Mouse (Mus musculus): ENCODE results near the gene Smagp. TPM values are rescaled to one million over a fixed set of nuclear protein-coding genes. Genes with fewer than 3 reads are reported as not detected.

The Smagp gene
- polyA plus RNA-seq, 1 experiment from 2014 or later: 9.2 TPM

DNA sequence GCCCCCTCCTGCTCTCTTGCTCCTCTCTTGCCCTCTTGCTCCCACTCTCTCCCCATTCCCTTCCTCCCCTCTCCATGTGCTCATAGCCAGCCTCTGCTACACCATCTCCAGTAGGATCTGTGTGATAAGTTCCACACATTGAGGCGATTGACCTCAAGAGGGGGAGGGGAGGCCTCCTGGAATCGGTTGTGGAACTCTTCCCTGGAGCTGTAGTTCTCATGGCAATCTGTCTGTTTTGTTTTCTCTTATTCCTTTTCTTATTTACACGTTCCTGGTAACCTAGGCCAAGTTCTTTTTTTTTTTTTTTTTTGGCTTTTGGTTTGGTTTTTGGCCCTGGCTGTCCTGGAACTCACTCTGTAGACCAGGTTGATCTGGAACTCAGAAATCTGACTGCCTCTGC, 35.1 kb downstream of the Smagp start:
- Histone ChIP-seq H3K4me2 (no peak overlapping the region), H3K4me3 (no peak overlapping the region), H3K36me3 (no peaks in the 10 kb centered on the region), H3K27me3 (peaks cover 48% of the 10 kb centered on the region), H3K27ac (no peak overlapping the region), H3K9ac (no peak overlapping the region), H3K9me3 (no peaks in the 10 kb centered on the region), H3K4me1 (peaks cover 23% of the 10 kb centered on the region)
- ATAC-seq (ENCODE audit: insufficient number of reproducible peaks, insufficient read depth, low FRiP score, low TSS enrichment, low read depth): no peak
- WGBS: 42% methylated on average over 3 of the region's 3 CpGs

DNA sequence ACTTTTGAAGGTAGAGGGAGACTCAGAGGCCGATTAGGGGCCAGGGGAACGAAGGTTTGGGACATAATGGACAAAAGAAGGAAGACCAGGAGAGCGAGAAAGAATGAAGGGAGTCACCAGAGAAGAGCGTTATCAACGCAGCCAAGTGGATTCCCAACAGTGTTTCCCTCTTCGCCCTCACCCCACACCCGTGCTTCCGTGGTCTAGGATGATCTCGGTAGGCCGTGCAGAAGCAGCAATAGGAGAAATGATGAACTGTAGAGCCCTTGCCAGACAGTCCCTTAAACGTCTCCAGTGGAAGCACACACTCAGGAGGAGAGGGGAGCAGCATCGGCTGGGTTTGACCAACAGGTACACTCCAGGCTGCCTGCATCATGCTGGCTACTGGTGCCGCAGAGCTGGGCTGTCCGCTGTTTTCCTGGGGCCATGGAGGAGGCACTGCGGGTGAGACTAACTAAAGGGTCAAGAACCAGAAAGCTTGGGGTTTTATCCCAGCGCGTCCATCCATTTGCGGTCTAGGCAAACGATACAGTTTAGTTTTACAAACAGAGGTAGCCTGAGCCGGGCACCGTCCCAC, 36.0 kb downstream of the Smagp start:
- 9% methylated on average over 21 of the region's 21 CpGs for WGBS
- Histone ChIP-seq H3K9ac (peak overlapping the region; percentile 87; the same call in 1 of the 2 replicates), H3K27me3 (peaks cover 45% of the 10 kb centered on the region), H3K9me3 (no peaks in the 10 kb centered on the region), H3K4me2 (peak overlapping the region; percentile 93), H3K36me3 (no peaks in the 10 kb centered on the region), H3K4me1 (peaks cover 23% of the 10 kb centered on the region), H3K4me3 (peak overlapping the region; percentile 77), H3K27ac (no peak overlapping the region)
- ATAC-seq (ENCODE audit: insufficient number of reproducible peaks, insufficient read depth, low FRiP score, low TSS enrichment, low read depth): no peak

DNA sequence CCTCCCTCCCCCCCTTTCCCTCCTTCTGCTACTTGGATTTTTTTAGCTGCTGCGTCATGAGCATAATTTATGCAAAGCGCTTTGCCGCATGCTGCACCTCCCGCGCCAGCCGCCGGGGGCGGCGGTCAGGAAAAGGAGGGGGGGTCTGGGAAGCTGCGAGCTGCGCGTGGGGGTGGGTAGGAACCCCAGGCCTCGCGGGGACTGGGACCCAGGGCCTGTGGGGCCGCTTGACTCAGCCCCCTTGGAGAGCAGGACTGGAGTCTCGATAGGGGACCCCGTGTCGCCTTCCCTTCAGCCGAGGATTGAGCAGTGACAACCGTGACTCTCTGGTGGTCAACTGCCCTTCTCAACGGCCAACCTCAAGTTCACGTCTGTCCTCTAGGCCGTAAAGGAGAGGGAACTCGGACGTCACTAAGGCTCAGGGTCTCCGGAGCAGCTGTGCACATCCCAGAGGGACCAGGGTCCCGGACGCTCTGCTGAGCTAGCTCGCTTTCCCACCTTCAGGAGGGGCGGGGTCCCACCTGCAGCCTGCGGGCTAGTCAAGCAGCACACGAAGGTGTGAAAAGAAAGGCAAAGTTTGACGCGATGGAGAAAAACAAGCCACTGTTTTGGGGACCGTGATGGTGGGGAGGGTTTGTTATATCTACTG, 36.6 kb downstream of the Smagp start:
- Histone ChIP-seq H3K27ac (no peak overlapping the region), H3K9ac (peak overlapping the region; percentile 87), H3K4me3 (peak overlapping the region; percentile 77), H3K4me1 (peaks cover 19% of the 10 kb centered on the region), H3K4me2 (peak overlapping the region; percentile 93), H3K36me3 (no peaks in the 10 kb centered on the region), H3K27me3 (peaks cover 39% of the 10 kb centered on the region), H3K9me3 (no peaks in the 10 kb centered on the region)
- peak; percentile 72; the same call in 1 of the 2 replicates for ATAC-seq (ENCODE audit: insufficient number of reproducible peaks, insufficient read depth, low FRiP score, low TSS enrichment, low read depth)
- under 1% methylated on average over 29 of the region's 35 CpGs for WGBS

DNA sequence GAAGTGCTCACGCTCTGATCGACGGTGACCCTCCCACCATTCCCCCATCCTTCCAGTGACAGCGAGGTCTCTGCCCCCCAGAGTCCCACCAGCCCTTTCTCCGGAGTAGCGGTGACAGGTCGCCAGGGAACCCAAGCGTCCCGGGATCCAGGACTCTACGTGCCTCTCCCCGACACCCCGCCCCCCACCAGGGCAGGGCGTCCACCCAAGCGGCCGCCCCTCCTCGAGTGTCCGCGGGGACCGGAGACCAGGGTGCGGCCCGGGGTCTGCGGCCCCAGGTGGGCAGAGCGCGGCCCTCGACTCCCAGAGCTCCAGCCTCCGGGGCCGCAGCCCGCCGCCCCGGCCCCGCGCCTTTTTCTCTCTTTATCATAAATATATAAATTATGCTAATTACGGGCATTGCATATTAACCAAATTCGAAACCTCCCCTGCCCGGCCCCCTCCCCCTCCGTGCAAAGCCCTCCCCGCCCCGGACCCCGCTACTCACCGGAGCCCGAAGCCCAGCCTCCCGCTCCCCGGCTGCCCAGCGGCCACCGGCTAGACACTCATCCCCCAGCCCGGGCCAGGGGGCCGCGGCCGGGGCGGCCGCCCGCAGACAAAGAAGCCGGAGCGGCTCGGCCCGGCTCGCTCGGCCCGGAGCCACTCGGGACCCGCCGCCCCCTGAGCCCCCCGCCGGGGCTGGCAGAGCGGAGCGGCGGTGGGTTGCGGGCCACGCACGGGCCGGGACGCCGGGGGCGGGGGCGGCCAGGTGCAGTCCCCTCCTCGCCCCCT, 37.3 kb downstream of the Smagp start, which contains the start of gene Pou6f1:
TSS of gene Pou6f1 (minus strand) at position 709 of the 771 bp plus-strand sequence.
- Histone ChIP-seq H3K4me3 (peak within 1 kb of the TSS; percentile 77), H3K27ac (peak within 1 kb of the TSS; percentile 33; the same call in 1 of the 2 replicates), H3K9me3 (no peaks in the 10 kb centered on the region), H3K9ac (peak within 1 kb of the TSS; percentile 87), H3K4me2 (peak within 1 kb of the TSS; percentile 93), H3K4me1 (peaks cover 14% of the 10 kb centered on the region), H3K36me3 (no peaks in the 10 kb centered on the region), H3K27me3 (peaks cover 32% of the 10 kb centered on the region)
- peak; percentile 63; the same call in 1 of the 2 replicates for ATAC-seq (ENCODE audit: insufficient number of reproducible peaks, insufficient read depth, low FRiP score, low TSS enrichment, low read depth)
- WGBS: under 1% methylated on average over 52 of the region's 76 CpGs

DNA sequence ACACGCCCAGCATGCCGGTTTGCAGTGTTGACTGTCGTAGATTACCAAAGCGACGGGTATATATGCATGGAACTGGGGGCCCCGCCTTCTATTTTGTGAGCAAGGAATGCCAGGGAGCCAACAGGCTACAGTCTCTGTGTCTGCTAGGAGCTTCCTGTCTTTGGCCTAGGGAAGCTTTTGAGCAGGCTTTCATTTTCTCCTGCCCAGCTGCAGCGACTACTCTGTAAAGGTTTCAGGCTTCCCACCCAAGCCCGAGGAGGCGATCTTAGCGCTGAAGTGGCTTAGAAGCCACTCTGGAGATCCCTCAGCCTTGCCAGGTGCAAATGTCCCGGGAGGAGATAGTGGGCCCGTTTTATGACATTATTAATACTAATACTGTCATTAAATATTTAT, 37.9 kb downstream of the Smagp start:
- 1% methylated on average over 12 of the region's 12 CpGs for WGBS
- peak overlapping the region; percentile 33; the same call in 1 of the 2 replicates for H3K27ac ChIP-seq

DNA sequence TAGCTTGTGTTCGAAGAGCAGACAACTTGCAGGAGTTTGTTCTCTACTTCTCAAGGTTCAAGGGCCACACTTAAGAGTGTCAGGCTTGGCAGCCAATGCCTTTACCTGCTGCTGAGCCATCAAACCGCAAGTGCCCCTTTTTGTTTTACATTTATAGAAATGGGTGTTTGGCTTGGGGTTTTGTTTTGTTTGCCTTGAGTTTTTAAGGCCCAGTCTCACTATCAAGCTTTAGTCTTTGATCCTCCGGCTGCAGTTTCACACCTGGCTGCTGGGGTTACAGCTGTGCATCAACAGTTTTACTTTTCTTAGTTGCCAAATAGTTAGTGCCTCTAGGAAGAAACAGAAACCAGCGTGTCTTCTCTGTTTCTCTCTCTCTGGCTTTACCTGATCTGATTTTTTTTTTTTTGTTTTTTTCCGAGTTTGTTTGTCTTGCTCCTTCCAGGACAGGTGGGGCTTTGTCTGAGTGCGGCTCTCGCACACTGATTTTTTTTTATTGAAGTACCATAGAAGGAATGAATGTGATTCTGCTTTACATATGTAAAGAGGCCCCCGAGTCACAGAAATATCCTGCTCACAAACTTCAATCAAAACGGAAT, 38.4 kb downstream of the Smagp start:
- Histone ChIP-seq H3K9ac (no peak overlapping the region), H3K4me3 (peak overlapping the region; percentile 77), H3K27ac (no peak overlapping the region), H3K27me3 (peaks cover 27% of the 10 kb centered on the region), H3K4me2 (peak overlapping the region; percentile 93), H3K36me3 (no peaks in the 10 kb centered on the region), H3K4me1 (peaks cover 14% of the 10 kb centered on the region), H3K9me3 (no peaks in the 10 kb centered on the region)
- ATAC-seq (ENCODE audit: insufficient number of reproducible peaks, insufficient read depth, low FRiP score, low TSS enrichment, low read depth): no peak
- WGBS: 26% methylated on average over 9 of the region's 9 CpGs

More for the DNA sequence above, 37.9 kb downstream of the Smagp start:
- ATAC-seq (ENCODE audit: insufficient number of reproducible peaks, insufficient read depth, low FRiP score, low TSS enrichment, low read depth): no peak
- peak overlapping the region; percentile 93 for H3K4me2 ChIP-seq
- H3K9me3 ChIP-seq: no peaks in the 10 kb centered on the region
- H3K36me3 ChIP-seq: no peaks in the 10 kb centered on the region
- H3K9ac ChIP-seq: peak overlapping the region; percentile 87
- peaks cover 32% of the 10 kb centered on the region for H3K27me3 ChIP-seq
- peak overlapping the region; percentile 77 for H3K4me3 ChIP-seq
- H3K4me1 ChIP-seq: peaks cover 14% of the 10 kb centered on the region

DNA sequence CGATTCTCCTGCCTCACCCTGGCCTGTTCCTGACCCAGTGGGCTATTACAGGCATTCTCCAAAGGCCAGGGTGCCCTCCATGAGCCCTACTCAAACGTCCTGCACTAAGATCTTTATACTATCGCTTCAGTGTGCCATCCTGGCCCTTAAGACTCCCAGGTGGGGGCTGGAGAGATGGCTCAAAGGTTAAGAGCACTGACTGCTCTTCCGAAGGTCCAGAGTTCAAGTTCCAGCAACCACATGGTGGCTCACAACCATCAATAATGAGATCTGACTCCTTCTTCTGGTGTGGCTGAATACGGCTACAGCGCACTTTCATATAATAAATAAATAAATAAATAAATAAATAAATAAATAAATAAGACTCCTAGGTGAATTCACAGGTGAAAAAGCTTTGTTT, 43.9 kb downstream of the Smagp start:
- peaks cover 14% of the 10 kb centered on the region for H3K36me3 ChIP-seq
- no peaks in the 10 kb centered on the region for H3K4me1 ChIP-seq
- no peaks in the 10 kb centered on the region for H3K27me3 ChIP-seq
- 80% methylated on average over 6 of the region's 6 CpGs for WGBS
- no peaks in the 10 kb centered on the region for H3K9me3 ChIP-seq
- ATAC-seq (ENCODE audit: insufficient number of reproducible peaks, insufficient read depth, low FRiP score, low TSS enrichment, low read depth): no peak
- H3K4me3 ChIP-seq: no peak overlapping the region
- no peak overlapping the region for H3K9ac ChIP-seq
- H3K4me2 ChIP-seq: no peak overlapping the region
- no peak overlapping the region for H3K27ac ChIP-seq

DNA sequence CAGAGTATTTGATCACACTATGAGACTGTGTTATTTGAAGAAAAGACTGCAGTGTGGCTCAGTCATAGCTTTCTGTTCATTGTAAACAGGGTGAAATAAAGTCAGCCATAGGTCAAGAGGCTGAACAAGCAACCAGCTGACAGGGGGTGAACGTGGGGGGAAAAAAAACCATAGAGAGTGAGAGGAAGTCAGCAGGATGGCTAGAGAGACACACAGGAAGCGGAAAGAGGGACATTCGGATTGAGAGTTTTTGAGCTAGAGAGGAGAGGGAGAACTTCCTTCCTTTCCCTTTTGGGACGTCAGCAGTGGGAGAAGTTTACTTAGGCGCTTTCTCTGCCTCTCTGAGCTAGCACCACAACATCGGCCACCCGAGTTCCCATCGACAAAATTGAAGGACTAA, 46.3 kb downstream of the Smagp start:
- 68% methylated on average over 8 of the region's 8 CpGs for WGBS
- Histone ChIP-seq H3K4me2 (no peak overlapping the region), H3K4me3 (no peak overlapping the region), H3K36me3 (peaks cover 34% of the 10 kb centered on the region), H3K9ac (no peak overlapping the region), H3K9me3 (no peaks in the 10 kb centered on the region), H3K27me3 (no peaks in the 10 kb centered on the region), H3K27ac (no peak overlapping the region), H3K4me1 (no peaks in the 10 kb centered on the region)
- no peak for ATAC-seq (ENCODE audit: insufficient number of reproducible peaks, insufficient read depth, low FRiP score, low TSS enrichment, low read depth)

DNA sequence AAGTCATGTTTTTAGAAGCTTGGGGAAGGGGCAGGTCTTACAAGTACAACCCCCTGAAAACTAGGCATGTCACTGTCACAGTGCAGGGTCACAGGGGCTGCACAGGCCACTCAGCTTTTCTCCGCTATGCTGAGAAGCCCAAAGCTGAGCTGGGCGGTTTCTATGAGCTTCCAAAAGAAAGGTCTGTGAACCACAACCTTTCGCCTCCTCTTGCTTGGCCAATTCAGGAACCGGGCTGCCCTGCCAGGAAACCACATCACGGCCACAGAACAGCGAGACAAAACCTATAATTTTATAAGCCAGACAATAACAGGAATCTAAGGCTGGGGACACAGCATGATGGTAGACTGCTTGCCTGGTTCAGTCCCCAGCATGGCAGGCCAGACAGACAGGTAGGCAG, 48.4 kb downstream of the Smagp start:
- H3K4me1 ChIP-seq: no peaks in the 10 kb centered on the region
- no peak overlapping the region for H3K4me3 ChIP-seq
- no peak overlapping the region for H3K4me2 ChIP-seq
- no peak overlapping the region for H3K27ac ChIP-seq
- peaks cover 42% of the 10 kb centered on the region for H3K36me3 ChIP-seq
- H3K9ac ChIP-seq: no peak overlapping the region
- H3K27me3 ChIP-seq: no peaks in the 10 kb centered on the region
- 73% methylated on average over 6 of the region's 6 CpGs for WGBS
- H3K9me3 ChIP-seq: no peaks in the 10 kb centered on the region
- ATAC-seq (ENCODE audit: insufficient number of reproducible peaks, insufficient read depth, low FRiP score, low TSS enrichment, low read depth): no peak

DNA sequence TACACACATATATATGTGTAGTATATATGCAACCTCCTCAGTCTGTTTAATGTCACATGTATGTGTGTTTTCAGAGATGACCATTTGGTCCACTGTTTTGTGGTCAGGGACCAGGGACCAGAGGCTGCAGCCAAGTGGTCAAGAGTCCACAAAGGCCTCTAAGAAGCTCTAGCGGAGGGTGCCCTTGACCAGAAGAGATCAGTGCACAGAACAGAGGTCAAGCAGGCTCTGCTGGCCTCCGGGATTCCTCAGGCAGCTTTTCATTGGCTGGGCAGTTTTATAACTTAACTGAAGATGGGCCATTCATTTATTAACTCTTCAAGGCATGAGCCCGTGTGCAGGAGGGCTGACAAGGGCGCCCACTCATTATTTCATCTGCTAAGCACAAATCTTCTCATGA, 49.6 kb downstream of the Smagp start:
- H3K9me3 ChIP-seq: no peaks in the 10 kb centered on the region
- peaks cover 50% of the 10 kb centered on the region for H3K36me3 ChIP-seq
- 80% methylated on average over 4 of the region's 4 CpGs for WGBS
- no peaks in the 10 kb centered on the region for H3K27me3 ChIP-seq
- ATAC-seq (ENCODE audit: insufficient number of reproducible peaks, insufficient read depth, low FRiP score, low TSS enrichment, low read depth): no peak
- H3K4me3 ChIP-seq: no peak overlapping the region
- H3K27ac ChIP-seq: no peak overlapping the region
- no peaks in the 10 kb centered on the region for H3K4me1 ChIP-seq
- no peak overlapping the region for H3K4me2 ChIP-seq
- H3K9ac ChIP-seq: no peak overlapping the region

DNA sequence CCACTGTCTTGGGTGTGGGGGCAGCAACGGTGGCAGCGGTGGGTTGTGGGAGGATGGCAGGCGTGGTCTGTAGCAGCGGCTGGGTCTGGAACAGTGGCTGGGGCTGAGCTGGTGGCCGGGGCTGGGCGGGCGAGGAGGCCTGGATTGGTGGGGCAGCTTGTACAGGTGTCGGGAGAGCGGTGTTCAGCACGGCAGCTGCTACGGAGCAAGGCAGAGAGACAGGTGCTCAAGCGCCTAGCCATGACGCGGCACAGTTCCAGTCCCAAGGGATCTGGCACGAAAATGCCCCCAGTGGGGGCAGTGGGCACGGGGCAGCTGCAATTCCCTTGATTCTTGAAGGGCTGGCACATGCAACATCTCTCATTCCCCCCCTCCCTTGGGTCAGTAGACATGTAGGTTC, 50.8 kb downstream of the Smagp start:
- Histone ChIP-seq H3K4me1 (no peaks in the 10 kb centered on the region), H3K4me3 (no peak overlapping the region), H3K4me2 (no peak overlapping the region), H3K27me3 (no peaks in the 10 kb centered on the region), H3K27ac (no peak overlapping the region), H3K9me3 (no peaks in the 10 kb centered on the region), H3K9ac (no peak overlapping the region), H3K36me3 (peaks cover 42% of the 10 kb centered on the region)
- no peak for ATAC-seq (ENCODE audit: insufficient number of reproducible peaks, insufficient read depth, low FRiP score, low TSS enrichment, low read depth)
- WGBS: 90% methylated on average over 16 of the region's 16 CpGs

Measured in embryonic facial prominence, embryonic 13.5 days (tissue).